Mouse (Mus musculus) spleen, adult 12 weeks (tissue): ENCODE measurements around the gene Ssh3.
"Not testable (repeated sequence)": the region's sequence is repeated elsewhere in the genome, so short reads cannot be mapped to it uniquely, and the experiment has no call there.

Source experiments
- DNase-seq: peaks from one replicate; pipeline ENCODE4 v3.0.0; 2022; ENCODE audit warnings: low spot score

The Ssh3 gene

GRCm38 (mm10) chr19:4296611-4297010 is 27.6 kb upstream of the Ssh3 start:
- no peak for DNase-seq

GRCm38 (mm10) chr19:4295391-4295790 is 26.4 kb upstream of the Ssh3 start:
- DNase-seq: no peak

- DNase-seq: peak; percentile 44
Measured at GRCm38 (mm10) chr19:4294381-4295097, 25.6 kb upstream of the Ssh3 start.

- no peak for DNase-seq
Measured at GRCm38 (mm10) chr19:4291161-4291560, 22.2 kb upstream of the Ssh3 start.

GRCm38 (mm10) chr19:4290749-4291148 is 21.8 kb upstream of the Ssh3 start:
- no peak for DNase-seq

- DNase-seq: no peak
Measured at GRCm38 (mm10) chr19:4283653-4284052, 14.7 kb upstream of the Ssh3 start.

GRCm38 (mm10) chr19:4282898-4283553 is 14.0 kb upstream of the Ssh3 start, which contains the start of gene Ankrd13d:
Ankrd13d (minus strand) TSS chr19:4283137.
- DNase-seq: peak; percentile 77

GRCm38 (mm10) chr19:4280425-4280824 is 11.4 kb upstream of the Ssh3 start:
- DNase-seq: no peak

- DNase-seq: no peak
Measured at GRCm38 (mm10) chr19:4279487-4279886, 10.5 kb upstream of the Ssh3 start.

GRCm38 (mm10) chr19:4270972-4271371 is 2.0 kb upstream of the Ssh3 start:
- no peak for DNase-seq

- DNase-seq: no peak
Measured at GRCm38 (mm10) chr19:4270187-4270586, 1.2 kb upstream of the Ssh3 start.

- no peak for DNase-seq
Measured at GRCm38 (mm10) chr19:4265956-4266355, 3.0 kb downstream of the Ssh3 start.

GRCm38 (mm10) chr19:4264171-4264780 is 4.7 kb downstream of the Ssh3 start:
- DNase-seq: no peak

- no peak for DNase-seq
Measured at GRCm38 (mm10) chr19:4263702-4264101, 5.3 kb downstream of the Ssh3 start.

GRCm38 (mm10) chr19:4262756-4263155 is 6.2 kb downstream of the Ssh3 start:
- DNase-seq: no peak

- no peak for DNase-seq
Measured at GRCm38 (mm10) chr19:4261038-4261698, 7.8 kb downstream of the Ssh3 start.

GRCm38 (mm10) chr19:4257897-4258252 is 11.1 kb downstream of the Ssh3 start:
- DNase-seq: no peak

GRCm38 (mm10) chr19:4257216-4257896 is 11.6 kb downstream of the Ssh3 start:
- peak; percentile 84 for DNase-seq

- no peak for DNase-seq
Measured at GRCm38 (mm10) chr19:4255583-4256162, 13.3 kb downstream of the Ssh3 start.

- no peak for DNase-seq
Measured at GRCm38 (mm10) chr19:4254230-4254629, 14.8 kb downstream of the Ssh3 start.

- not testable (repeated sequence) for DNase-seq
Measured at GRCm38 (mm10) chr19:4248683-4249082, 20.3 kb downstream of the Ssh3 start.

GRCm38 (mm10) chr19:4247010-4247409 is 22.0 kb downstream of the Ssh3 start:
- DNase-seq: no peak
